Comparison of ENCODE assay signal across 25 mouse cellular contexts in the genomic region with DNA sequence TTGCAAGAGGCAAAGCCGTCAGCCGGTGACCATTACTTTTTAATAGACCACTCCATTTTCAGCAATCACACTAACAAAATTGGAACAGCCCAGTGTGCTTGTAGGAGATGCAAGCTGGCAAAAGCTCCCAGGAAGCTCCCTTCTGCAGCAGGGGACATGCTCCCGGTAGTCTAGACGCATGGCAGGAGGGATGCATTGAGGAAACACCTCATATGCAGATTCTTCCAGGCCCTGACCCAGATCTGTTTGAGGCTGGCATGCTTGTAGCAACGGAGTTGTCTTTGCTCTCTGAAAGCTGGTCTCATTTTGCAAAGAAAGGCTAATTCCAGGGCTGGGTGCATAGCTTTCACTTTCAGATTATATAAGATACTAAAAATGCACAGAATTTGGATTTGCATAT. TPM values are rescaled to one million over a fixed set of nuclear protein-coding genes. Genes with fewer than 3 reads are reported as not detected.
DNase-seq lines count a peak whose midpoint lies in the region; ATAC-seq and TF ChIP-seq lines count a peak whose summit lies in the region.
"Had no signal": no experiment of that assay in that cellular context is flagged by ENCODE, and none has a peak within 500 bp of the region (broad histone marks: within the 10 kb centered on the region; RNA-seq: fewer than 3 reads in every experiment).

No protein-coding gene starts in this region.

- no peaks in the 10 kb centered on the region for H3K9me3 ChIP-seq in midbrain, postnatal 0 days (ENCODE audit: low read length)
- H3K9me3 ChIP-seq in midbrain, embryonic 10.5 days (replicated peaks) = no peaks in the 10 kb centered on the region
- H3K9me3 ChIP-seq: embryonic facial prominence, embryonic 15.5 days; forebrain, embryonic 15.5 days; heart, embryonic 15.5 days; hindbrain, embryonic 13.5 days; limb, embryonic 15.5 days; midbrain, embryonic 15.5 days; neural tube, embryonic 13.5 days had no signal

- ATAC-seq in midbrain, postnatal 0 days (ENCODE audit: low FRiP score) = no peak
- ATAC-seq: CD4-positive, CD25-positive, alpha-beta regulatory T cell, adult 4 months; forebrain, embryonic 15.5 days; midbrain, embryonic 15.5 days had no signal

- WGBS in midbrain, postnatal 0 days = 70% methylated on average over 5 of the region's 5 CpGs
- 82% methylated on average over 5 of the region's 5 CpGs for WGBS in midbrain, embryonic 10.5 days

- no peaks in the 10 kb centered on the region for H3K27me3 ChIP-seq in midbrain, postnatal 0 days (ENCODE audit: insufficient read depth, low read length)
- no peaks in the 10 kb centered on the region for H3K27me3 ChIP-seq in midbrain, embryonic 10.5 days (ENCODE audit: low read depth, poor library complexity, severe bottlenecking)
- H3K27me3 ChIP-seq: embryonic facial prominence, embryonic 15.5 days; forebrain, embryonic 15.5 days; heart, embryonic 15.5 days; hindbrain, embryonic 13.5 days; limb, embryonic 15.5 days; midbrain, embryonic 15.5 days; neural tube, embryonic 13.5 days had no signal

- no peak overlapping the region for H3K4me3 ChIP-seq in left cerebral cortex, adult 2 months
- H3K4me3 ChIP-seq in midbrain, postnatal 0 days (ENCODE audit: low read depth, low read length) = no peak overlapping the region
- H3K4me3 ChIP-seq in midbrain, embryonic 10.5 days = no peak overlapping the region
- H3K4me3 ChIP-seq: embryonic facial prominence, embryonic 15.5 days; forebrain, embryonic 15.5 days; heart, embryonic 15.5 days; hindbrain, embryonic 13.5 days; limb, embryonic 15.5 days; midbrain, embryonic 15.5 days; myocyte; neural tube, embryonic 13.5 days had no signal

- TF ChIP-seq CTCF in left cerebral cortex, adult 2 months (IDR thresholded peaks at IDR 0.05) = no peak
- no peak for TF ChIP-seq CTCF in midbrain, postnatal 0 days (IDR thresholded peaks at IDR 0.05)

- peak; percentile 12 for DNase-seq in adrenal gland, postnatal 14 days
- DNase-seq in adrenal gland, postnatal 4 days (ENCODE audit: low spot score in 2 of 2) = no peak
- DNase-seq in left cerebral cortex, adult 2 months (ENCODE audit: extremely low spot score in 1 of 2, low spot score in 2 of 2) = peak; percentile 11 to 24
- DNase-seq in left cerebral cortex, postnatal 4 days = no peak
- DNase-seq in midbrain, postnatal 0 days (ENCODE audit: low spot score) = peak; percentile 3
- no peak for DNase-seq in midbrain, embryonic 10.5 days (ENCODE audit: low spot score)
- DNase-seq in layer of hippocampus, postnatal 36 days = no peak
- DNase-seq: cerebellum, adult 11 months; cerebellum, adult 9-11 months; gastrocnemius, postnatal 36 days; heart, postnatal 36 days; kidney, adult 18-20 months; spleen, adult 18-20 months had no signal

- no peak overlapping the region for H3K9ac ChIP-seq in midbrain, postnatal 0 days (replicated peaks; ENCODE audit: low read length, poor library complexity, severe bottlenecking)
- H3K9ac ChIP-seq: embryonic facial prominence, embryonic 15.5 days; forebrain, embryonic 15.5 days; heart, embryonic 15.5 days; hindbrain, embryonic 13.5 days; limb, embryonic 15.5 days; liver, embryonic 14.5 days; midbrain, embryonic 15.5 days; neural tube, embryonic 13.5 days had no signal

- H3K27ac ChIP-seq in left cerebral cortex, adult 2 months = peak overlapping the region; percentile 80
- no peak overlapping the region for H3K27ac ChIP-seq in midbrain, postnatal 0 days (ENCODE audit: low read depth, low read length)
- no peak overlapping the region for H3K27ac ChIP-seq in midbrain, embryonic 10.5 days (replicated peaks)
- H3K27ac ChIP-seq: embryonic facial prominence, embryonic 15.5 days; forebrain, embryonic 15.5 days; heart, embryonic 15.5 days; hindbrain, embryonic 13.5 days; limb, embryonic 15.5 days; liver, embryonic 14.5 days; midbrain, embryonic 15.5 days; neural tube, embryonic 13.5 days had no signal

- no peak overlapping the region for H3K4me2 ChIP-seq in midbrain, postnatal 0 days (ENCODE audit: low read depth, low read length, poor library complexity, severe bottlenecking)
- H3K4me2 ChIP-seq: embryonic facial prominence, embryonic 15.5 days; forebrain, embryonic 15.5 days; heart, embryonic 15.5 days; hindbrain, embryonic 13.5 days; limb, embryonic 15.5 days; midbrain, embryonic 15.5 days; neural tube, embryonic 13.5 days had no signal

- H3K36me3 ChIP-seq in midbrain, postnatal 0 days (ENCODE audit: insufficient read depth, low read length) = no peaks in the 10 kb centered on the region
- no peaks in the 10 kb centered on the region for H3K36me3 ChIP-seq in midbrain, embryonic 10.5 days
- H3K36me3 ChIP-seq: embryonic facial prominence, embryonic 15.5 days; forebrain, embryonic 15.5 days; heart, embryonic 15.5 days; hindbrain, embryonic 13.5 days; limb, embryonic 15.5 days; midbrain, embryonic 15.5 days; neural tube, embryonic 13.5 days had no signal

- intact Hi-C loops in left cerebral cortex, adult 2 months (cut with DNase I) = no loop called here
- intact Hi-C loops in left cerebral cortex, postnatal 4 days (cut with DNase I) = no loop called here

- no peaks in the 10 kb centered on the region for H3K4me1 ChIP-seq in midbrain, postnatal 0 days (ENCODE audit: insufficient read depth, low read length)
- no peaks in the 10 kb centered on the region for H3K4me1 ChIP-seq in midbrain, embryonic 10.5 days
- H3K4me1 ChIP-seq: embryonic facial prominence, embryonic 15.5 days; forebrain, embryonic 15.5 days; heart, embryonic 15.5 days; hindbrain, embryonic 13.5 days; limb, embryonic 15.5 days; midbrain, embryonic 15.5 days; neural tube, embryonic 13.5 days had no signal

RNA-seq across cellular contexts. Expression of gene Cacna2d3, which starts 31.2 kb away (rescaled TPM):
- total RNA-seq in adrenal gland, postnatal 14 days (2021) = 3.1 and 3.5 TPM in 2 replicates
- 1 to 10 TPM; 3.0 TPM for total RNA-seq in adrenal gland, postnatal 4 days (2021)
- total RNA-seq in left cerebral cortex, adult 2 months (2021) = 100 to 1,000 TPM; 112 to 115 TPM
- 10 to 100 TPM; 59.3 to 61.7 TPM for total RNA-seq in left cerebral cortex, postnatal 4 days (2021)
- 24.0 and 25.5 TPM in 2 replicates for total RNA-seq in midbrain, postnatal 0 days (2014; rRNA removed)
- 27.2 and 32.8 TPM in 2 replicates for polyA plus RNA-seq in midbrain, postnatal 0 days (2015; fragmentation: Nextera tagmentation; extraction: Ambion mirVana)
- polyA plus RNA-seq in midbrain, embryonic 10.5 days (2016; fragmentation: Nextera tagmentation; extraction: Ambion mirVana) = 5.6 and 12.2 TPM in 2 replicates
- 100 to 1,000 TPM; 103 to 108 TPM for total RNA-seq in layer of hippocampus, postnatal 36 days (2021)
- total RNA-seq: common myeloid progenitor, adult 5-6 weeks; megakaryocyte-erythroid progenitor cell, adult 5-6 weeks had no signal
- polyA plus RNA-seq: CD4-positive, CD25-positive, alpha-beta regulatory T cell, adult 4 months had no signal

Comparison
In these comparisons a context has a peak if more than half of its experiments do, and no peak if none do; other contexts are left out.
1. DNase-seq: peak in adrenal gland, postnatal 14 days (single experiment), left cerebral cortex, adult 2 months (2 of 2) and midbrain, postnatal 0 days (single experiment); none in adrenal gland, postnatal 4 days (0 of 2), left cerebral cortex, postnatal 4 days (single experiment), midbrain, embryonic 10.5 days (single experiment) and layer of hippocampus, postnatal 36 days (0 of 2).